Mouse (Mus musculus): ENCODE results near the gene Atg101. TPM values are rescaled to one million over a fixed set of nuclear protein-coding genes. Genes with fewer than 3 reads are reported as not detected.

Gene Atg101
- total and polyA plus RNA-seq, 3 experiments = 75.2 to 75.5 TPM; not detected in 1

DNA sequence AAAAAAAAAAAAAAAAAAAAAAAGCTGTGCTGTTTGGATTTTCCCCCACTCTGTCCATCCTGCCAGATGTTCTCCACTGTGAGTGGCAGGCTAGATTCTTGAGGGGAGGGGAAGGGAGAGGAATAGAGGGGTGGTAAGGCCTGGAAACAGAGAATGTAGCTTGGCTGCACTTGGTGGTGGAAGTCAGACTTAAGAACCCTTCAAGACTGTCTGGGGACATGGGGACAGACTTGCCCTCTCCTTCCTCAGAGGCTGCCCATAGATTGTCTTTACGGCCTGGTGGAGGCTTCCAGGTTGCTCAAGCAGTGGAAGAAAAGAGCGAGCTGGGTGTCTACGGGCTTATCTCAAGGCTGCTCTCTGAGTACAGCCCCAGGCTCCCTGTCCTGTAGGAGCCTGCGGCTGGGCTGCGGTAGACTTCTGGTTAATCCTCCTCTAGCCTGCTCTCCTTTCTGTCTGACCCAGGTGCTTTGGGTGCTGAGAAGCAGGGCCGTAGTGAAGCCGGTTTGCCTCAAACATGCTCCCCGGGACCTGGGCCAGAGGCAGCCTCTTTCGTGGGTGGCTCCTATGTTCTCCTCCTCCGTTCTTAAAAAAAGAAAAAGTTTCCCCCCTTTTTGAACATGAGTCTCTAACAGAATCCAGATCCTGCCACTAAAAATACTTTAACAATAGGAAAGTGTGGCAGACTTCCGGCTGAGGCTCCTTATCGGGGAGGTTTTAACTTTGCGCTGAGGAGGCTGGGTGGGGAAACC, 23.0 kb upstream of the Atg101 start:
- H3K27ac ChIP-seq (ENCODE audit: control insufficient read depth, low read depth, low read length) = peak overlapping the region; percentile 88
- H3K9ac ChIP-seq (ENCODE audit: control insufficient read depth, low read depth, low read length, poor library complexity, severe bottlenecking) = peak overlapping the region; percentile 58
- 0 out of 2 replicates have a peak, but pooled peaks have one; percentile 45 for TF ChIP-seq MEF2A (IDR thresholded peaks at IDR 0.05; ENCODE audit: extremely low read depth, insufficient replicate concordance, low read depth, low read length, poor library complexity, severe bottlenecking)
- no peak; the same call in 1 of the 2 replicates for TF ChIP-seq MAX (IDR thresholded peaks at IDR 0.05; ENCODE audit: low read length)
- no peak for TF ChIP-seq E2F4 (IDR thresholded peaks at IDR 0.05; ENCODE audit: borderline replicate concordance, low read depth, low read length)
- TF ChIP-seq MAFK (IDR thresholded peaks at IDR 0.05; ENCODE audit: borderline replicate concordance, low read depth, low read length) = no peak
- TF ChIP-seq ETS1 (IDR thresholded peaks at IDR 0.05; ENCODE audit: low read depth, low read length) = no peak
- no peak for TF ChIP-seq SMC3 (IDR thresholded peaks at IDR 0.05; ENCODE audit: low read depth, low read length)
- TF ChIP-seq BHLHE40 (IDR thresholded peaks at IDR 0.05; ENCODE audit: borderline replicate concordance, low read depth, low read length) = no peak
- peak; percentile 95 for TF ChIP-seq UBTF (IDR thresholded peaks at IDR 0.05; ENCODE audit: borderline replicate concordance, insufficient read depth, low read depth, low read length)
- TF ChIP-seq MAZ (IDR thresholded peaks at IDR 0.05; ENCODE audit: low read depth, low read length) = no peak
- TF ChIP-seq KAT2A (conservative IDR thresholded peaks at IDR 0.05; ENCODE audit: low read depth, low read length) = no peak
- no peak for TF ChIP-seq POLR2AphosphoS2 (IDR thresholded peaks at IDR 0.05; ENCODE audit: low read length)
- no peak for TF ChIP-seq RCOR1 (IDR thresholded peaks at IDR 0.05; ENCODE audit: low read depth, low read length)
- TF ChIP-seq MYC (IDR thresholded peaks at IDR 0.05; ENCODE audit: low read depth, low read length) = 0 out of 2 replicates have a peak, but pooled peaks have one; percentile 44
- no peak for TF ChIP-seq RAD21 (IDR thresholded peaks at IDR 0.05; ENCODE audit: low read depth, low read length)
- TF ChIP-seq ZNF384 (IDR thresholded peaks at IDR 0.05; ENCODE audit: low read depth, low read length) = peak; percentile 79
- peak in 1 of 2 experiments; percentile 48 for TF ChIP-seq EP300 (IDR thresholded peaks at IDR 0.05; ENCODE audit: low read depth in 1 of 2, low read length in 2 of 2)
- no peak for TF ChIP-seq USF1 (IDR thresholded peaks at IDR 0.05; ENCODE audit: low read depth, low read length)
- no peak for TF ChIP-seq CTCF (IDR thresholded peaks at IDR 0.05 in 2 of 3, conservative IDR thresholded peaks at IDR 0.05 in 1 of 3; ENCODE audit: control insufficient read depth in 1 of 3, insufficient read depth in 1 of 3, low read depth in 2 of 3, low read length in 3 of 3, poor library complexity in 1 of 3, severe bottlenecking in 1 of 3)
- TF ChIP-seq JUND (IDR thresholded peaks at IDR 0.05; ENCODE audit: low read depth, low read length) = no peak
- TF ChIP-seq TAL1 (IDR thresholded peaks at IDR 0.05; ENCODE audit: low read length) = no peak
- TF ChIP-seq NELFE (IDR thresholded peaks at IDR 0.05; ENCODE audit: low read depth, low read length) = peak; percentile 33; the same call in 1 of the 2 replicates
- no peak for TF ChIP-seq USF2 (IDR thresholded peaks at IDR 0.05; ENCODE audit: borderline replicate concordance in 1 of 2, insufficient read depth in 1 of 2, low read depth in 1 of 2, low read length in 2 of 2)
- peak; percentile 23 to 63; a peak in 2 of 4 replicates for TF ChIP-seq POLR2A (IDR thresholded peaks at IDR 0.05; ENCODE audit: control insufficient read depth in 1 of 2, insufficient read depth in 1 of 2, low read depth in 1 of 2, low read length in 2 of 2, poor library complexity in 1 of 2)
- TF ChIP-seq HCFC1 (IDR thresholded peaks at IDR 0.05; ENCODE audit: low read depth, low read length) = no peak
- TF ChIP-seq CHD1 (IDR thresholded peaks at IDR 0.05; ENCODE audit: low read depth, low read length) = 0 out of 2 replicates have a peak, but pooled peaks have one; percentile 10
- TF ChIP-seq NRF1 (IDR thresholded peaks at IDR 0.05; ENCODE audit: insufficient read depth, low read depth, low read length, poor library complexity, severe bottlenecking) = peak; percentile 16; the same call in 1 of the 2 replicates
- TF ChIP-seq CHD2 (IDR thresholded peaks at IDR 0.05; ENCODE audit: low read length) = no peak
- TF ChIP-seq MXI1 (IDR thresholded peaks at IDR 0.05; ENCODE audit: low read depth, low read length) = no peak; the same call in 1 of the 2 replicates
- TF ChIP-seq GATA1 (IDR thresholded peaks at IDR 0.05; ENCODE audit: low read depth, low read length) = peak; percentile 74
- peak; percentile 94 for TF ChIP-seq TBP (IDR thresholded peaks at IDR 0.05; ENCODE audit: low read depth, low read length)
- TF ChIP-seq TCF12 (IDR thresholded peaks at IDR 0.05; ENCODE audit: low read depth, low read length) = no peak
- no peak for TF ChIP-seq GABPA (IDR thresholded peaks at IDR 0.05; ENCODE audit: low read depth, low read length)
- TF ChIP-seq ZMIZ1 (IDR thresholded peaks at IDR 0.05; ENCODE audit: low read depth, low read length) = peak; percentile 51; the same call in 1 of the 2 replicates
- no peak for TF ChIP-seq MYB (IDR thresholded peaks at IDR 0.05; ENCODE audit: low read depth, low read length)
- peak; percentile 70 for TF ChIP-seq ELF1 (IDR thresholded peaks at IDR 0.05; ENCODE audit: low read depth, low read length)
- TF ChIP-seq SIN3A (IDR thresholded peaks at IDR 0.05; ENCODE audit: low read length) = peak; percentile 84

More for the DNA sequence above, 23.0 kb upstream of the Atg101 start:
- Histone ChIP-seq H3K9me3 (replicated peaks; ENCODE audit: insufficient read depth, low read length) (no peaks in the 10 kb centered on the region), H3K4me1 (ENCODE audit: control insufficient read depth in 1 of 2, insufficient read depth in 2 of 2, low read length in 2 of 2) (peaks cover 11 to 35% of the 10 kb centered on the region in 2 experiments), H3K79me2 (ENCODE audit: control insufficient read depth, insufficient read depth, low read length, poor library complexity) (no peaks in the 10 kb centered on the region), H3K27me3 (ENCODE audit: control insufficient read depth in 1 of 2, insufficient read depth in 2 of 2, low read length in 2 of 2) (no peaks in the 10 kb centered on the region), H3K4me3 (ENCODE audit: control insufficient read depth in 1 of 2, insufficient read depth in 1 of 2, low read depth in 2 of 2, low read length in 2 of 2) (peak overlapping the region; percentile 29 to 51), H3K36me3 (ENCODE audit: control insufficient read depth in 1 of 2, insufficient read depth in 2 of 2, low read length in 2 of 2) (peaks cover 0 to 26% of the 10 kb centered on the region in 2 experiments; a peak in 2 of 4 replicates)
- DNase-seq (ENCODE audit: low read depth, low spot score) = peak; percentile 83

Data from MEL (cell line).